Mouse (Mus musculus): ENCODE measurements around the gene Zfp593.

DNA sequence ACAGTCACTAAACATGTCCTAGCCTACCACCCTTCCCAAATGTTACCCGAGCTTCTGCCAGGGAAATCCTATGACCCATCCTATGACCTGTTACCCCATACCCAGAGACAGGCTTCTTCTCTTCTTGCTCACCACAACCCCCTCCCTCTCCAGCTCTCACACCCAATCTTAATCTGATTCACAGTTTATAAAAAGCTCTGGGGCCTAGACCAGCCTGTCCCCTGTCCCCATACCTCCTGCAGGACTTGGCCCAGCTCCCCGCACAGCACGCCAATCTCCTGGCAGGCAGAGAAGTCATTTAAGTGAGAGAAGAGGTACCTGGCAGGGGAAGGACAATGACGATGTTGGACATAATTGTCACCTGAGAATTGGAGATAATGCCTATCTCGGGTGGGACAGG lies 10.5 kb downstream of the Zfp593 start:
- TF ChIP-seq POLR2A (IDR thresholded peaks at IDR 0.05; ENCODE audit: borderline replicate concordance, control insufficient read depth, low read depth, low read length) (no peak), CTCF (IDR thresholded peaks at IDR 0.05; ENCODE audit: control insufficient read depth, insufficient read depth, low read length) (no peak)
